Mouse (Mus musculus) liver, adult 2 months (tissue): ENCODE data around the gene Rexo4.

Experiments
- CTCF ChIP-seq: fragments of 200-500 bp; IDR thresholded peaks from 2 replicates; pipeline ENCODE4 v1.5.1; 2011; ENCODE audit warnings: low read depth, low read length, control low read depth
- POLR2A ChIP-seq: fragments of 200-500 bp; IDR thresholded peaks from 2 replicates; pipeline ENCODE4 v1.6.1; 2011; ENCODE audit warnings: low read length, control low read depth; ENCODE audit not compliant: insufficient read depth; ENCODE audit errors: extremely low read depth

DNA sequence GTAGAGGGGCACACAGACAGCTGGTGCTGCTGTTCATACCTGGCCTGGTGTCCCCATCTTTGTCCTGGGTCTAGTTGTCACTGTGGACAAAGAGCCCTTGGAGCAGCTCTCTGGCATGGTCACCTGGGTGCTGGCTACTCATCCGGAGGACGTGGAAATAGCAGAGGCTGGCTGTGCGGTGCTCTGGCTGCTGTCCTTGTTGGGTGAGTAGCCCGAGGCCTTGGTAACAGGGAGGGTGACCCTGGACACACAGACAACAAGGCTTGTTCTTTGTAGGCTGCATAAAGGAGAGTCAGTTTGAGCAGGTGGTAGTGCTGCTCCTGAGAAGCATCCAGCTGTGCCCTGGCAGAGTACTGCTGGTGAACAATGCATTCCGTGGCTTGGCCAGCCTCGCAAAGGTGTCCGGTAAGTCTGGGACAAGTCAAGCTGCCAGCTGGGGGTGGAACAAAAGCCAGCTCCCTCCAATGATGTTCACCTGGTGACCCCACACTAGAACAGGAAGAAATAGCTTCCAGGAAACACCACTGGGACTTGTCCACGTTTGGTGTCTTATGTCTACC is 12.8 kb downstream of the Rexo4 start:
- TF ChIP-seq CTCF (no peak), POLR2A (no peak)
